Comparison of ENCODE assay signal across 10 mouse cellular contexts in the genomic region with DNA sequence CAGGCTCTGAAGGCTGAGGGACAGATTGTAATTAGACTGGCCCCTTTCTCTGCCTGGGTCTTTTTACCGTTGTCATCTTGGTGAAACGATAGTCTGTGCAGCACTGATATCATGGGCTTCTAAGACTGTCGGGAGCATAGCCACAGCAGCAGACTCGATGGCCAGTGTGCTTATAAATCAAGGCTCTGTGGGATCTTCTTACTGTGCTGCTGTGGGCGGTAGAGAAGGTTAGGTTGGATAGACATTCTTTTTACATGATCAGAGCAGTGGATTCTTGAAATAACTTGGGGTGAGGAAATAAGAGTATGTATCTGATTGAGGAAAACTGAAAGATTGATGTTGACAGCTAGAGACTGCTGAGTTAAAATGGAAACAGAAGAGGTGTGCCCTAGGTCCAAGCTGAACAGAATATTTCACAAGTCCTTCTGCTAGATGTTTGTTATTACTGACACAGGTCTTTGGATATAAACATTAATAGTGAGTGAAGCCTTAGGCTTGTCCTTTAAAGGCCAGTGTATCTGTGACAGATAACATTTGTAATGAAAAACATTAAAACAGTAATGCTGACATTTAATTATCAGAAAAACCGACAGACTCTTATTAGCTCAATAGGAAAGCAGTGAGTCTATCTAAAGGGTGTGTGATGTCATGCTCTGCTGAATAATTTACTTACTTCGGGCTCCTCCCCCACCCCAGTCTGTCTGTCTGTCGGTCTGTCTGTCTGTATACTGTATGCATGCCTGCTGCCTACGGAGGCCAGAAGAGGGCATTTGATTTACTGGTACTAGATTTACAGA.
A peak's percentile ranks its signal among the peaks of the same experiment; 100 is the strongest.
DNase-seq lines count a peak whose midpoint lies in the region; ATAC-seq and TF ChIP-seq lines count a peak whose summit lies in the region.
"Had no signal": no experiment of that assay in that cellular context is flagged by ENCODE, and none has a peak within 500 bp of the region (broad histone marks: within the 10 kb centered on the region; RNA-seq: fewer than 3 reads in every experiment).

No protein-coding gene starts in this region.

- DNase-seq in liver, adult 2 months (ENCODE audit: extremely low read depth, low read depth, low spot score), result peak; percentile 65
- DNase-seq in liver, result no peak
- DNase-seq in hindbrain, postnatal 0 days (ENCODE audit: low spot score), result no peak
- no peak for DNase-seq in midbrain, postnatal 0 days (ENCODE audit: low spot score)
- no peak for DNase-seq in cerebellum, adult 11 months
- no peak for DNase-seq in right cerebral cortex, adult 2 months (ENCODE audit: low spot score in 2 of 2)
- DNase-seq: layer of hippocampus, postnatal 36 days; right cerebral cortex, adult 18-20 months had no signal

- H3K36me3 ChIP-seq in liver, adult 2 months (ENCODE audit: control insufficient read depth, insufficient read depth, low read length), result no peaks in the 10 kb centered on the region
- no peaks in the 10 kb centered on the region for H3K36me3 ChIP-seq in hindbrain, postnatal 0 days (ENCODE audit: insufficient read depth, low read length)
- no peaks in the 10 kb centered on the region for H3K36me3 ChIP-seq in midbrain, postnatal 0 days (ENCODE audit: insufficient read depth, low read length)

- WGBS in liver, adult 2 months, result 42% methylated on average over 9 of the region's 9 CpGs
- WGBS in hindbrain, postnatal 0 days, result 30% methylated on average over 9 of the region's 9 CpGs
- WGBS in midbrain, postnatal 0 days, result 36% methylated on average over 9 of the region's 9 CpGs

- TF ChIP-seq CTCF in liver, adult 2 months (IDR thresholded peaks at IDR 0.05; ENCODE audit: low read depth, low read length), result no peak
- TF ChIP-seq CTCF in embryonic fibroblast, embryonic 13.5 days (IDR thresholded peaks at IDR 0.05; ENCODE audit: borderline replicate concordance, insufficient read depth, low read length), result no peak
- TF ChIP-seq CTCF in hindbrain, postnatal 0 days (IDR thresholded peaks at IDR 0.05; ENCODE audit: low read depth), result no peak
- no peak for TF ChIP-seq CTCF in midbrain, postnatal 0 days (IDR thresholded peaks at IDR 0.05)

- H3K27ac ChIP-seq in liver, adult 2 months (replicated peaks; ENCODE audit: insufficient read depth, low read depth, low read length), result no peak overlapping the region
- H3K27ac ChIP-seq in embryonic fibroblast, embryonic 13.5 days (ENCODE audit: insufficient read depth, low read length), result peak overlapping the region; percentile 83
- peak overlapping the region; percentile 85; the same call in 1 of the 2 replicates for H3K27ac ChIP-seq in hindbrain, postnatal 0 days
- no peak overlapping the region for H3K27ac ChIP-seq in midbrain, postnatal 0 days (ENCODE audit: low read depth, low read length)

- no peak for TF ChIP-seq POLR2A in liver, adult 2 months (IDR thresholded peaks at IDR 0.05; ENCODE audit: extremely low read depth, insufficient read depth, low read length)
- TF ChIP-seq POLR2A in embryonic fibroblast, embryonic 13.5 days (IDR thresholded peaks at IDR 0.05; ENCODE audit: low read depth, low read length), result peak; percentile 42; the same call in 1 of the 2 replicates

- peaks cover 26% of the 10 kb centered on the region; the same call in 1 of the 2 replicates for H3K79me2 ChIP-seq in liver, adult 2 months (ENCODE audit: control insufficient read depth, insufficient read depth, low read length)

- ATAC-seq in hindbrain, postnatal 0 days, result no peak
- no peak for ATAC-seq in midbrain, postnatal 0 days (ENCODE audit: low FRiP score)
- ATAC-seq: activated CD4-positive, CD25-positive, alpha-beta regulatory T cell, adult 4 months had no signal

- H3K4me1 ChIP-seq in liver, adult 2 months (ENCODE audit: control insufficient read depth, insufficient read depth, low read length), result peaks cover 18% of the 10 kb centered on the region
- H3K4me1 ChIP-seq in embryonic fibroblast, embryonic 13.5 days (ENCODE audit: control insufficient read depth, insufficient read depth, low read length), result peaks cover 23% of the 10 kb centered on the region
- H3K4me1 ChIP-seq in hindbrain, postnatal 0 days (ENCODE audit: insufficient read depth, low read length), result peaks cover 21% of the 10 kb centered on the region
- peaks cover 14% of the 10 kb centered on the region; the same call in 1 of the 2 replicates for H3K4me1 ChIP-seq in midbrain, postnatal 0 days (ENCODE audit: insufficient read depth, low read length)

- H3K4me2 ChIP-seq in hindbrain, postnatal 0 days (ENCODE audit: low read depth, low read length), result 0 out of 2 replicates have a peak overlapping the region, but pooled peaks have one; percentile 95
- H3K4me2 ChIP-seq in midbrain, postnatal 0 days (ENCODE audit: low read depth, low read length, poor library complexity, severe bottlenecking), result peak overlapping the region; percentile 2; the same call in 1 of the 2 replicates

- no peaks in the 10 kb centered on the region for H3K9me3 ChIP-seq in hindbrain, postnatal 0 days (ENCODE audit: low read length)
- H3K9me3 ChIP-seq in midbrain, postnatal 0 days (ENCODE audit: low read length), result no peaks in the 10 kb centered on the region

- H3K27me3 ChIP-seq in liver, adult 2 months (ENCODE audit: control insufficient read depth, insufficient read depth, low read length), result no peaks in the 10 kb centered on the region
- H3K27me3 ChIP-seq in hindbrain, postnatal 0 days (ENCODE audit: insufficient read depth, low read length), result no peaks in the 10 kb centered on the region
- H3K27me3 ChIP-seq in midbrain, postnatal 0 days (ENCODE audit: insufficient read depth, low read length), result no peaks in the 10 kb centered on the region

- no peak overlapping the region for H3K9ac ChIP-seq in liver, adult 2 months (ENCODE audit: low read depth, low read length)
- H3K9ac ChIP-seq in hindbrain, postnatal 0 days (replicated peaks; ENCODE audit: low read length), result no peak overlapping the region
- no peak overlapping the region; the same call in 1 of the 2 replicates for H3K9ac ChIP-seq in midbrain, postnatal 0 days (replicated peaks; ENCODE audit: low read length, poor library complexity, severe bottlenecking)

- no peak overlapping the region for H3K4me3 ChIP-seq in liver, adult 2 months (ENCODE audit: insufficient read depth, low read depth, low read length)
- H3K4me3 ChIP-seq in embryonic fibroblast, embryonic 13.5 days (ENCODE audit: insufficient read depth, low read length), result 0 out of 2 replicates have a peak overlapping the region, but pooled peaks have one; percentile 11
- no peak overlapping the region for H3K4me3 ChIP-seq in hindbrain, postnatal 0 days (ENCODE audit: low read length)
- no peak overlapping the region for H3K4me3 ChIP-seq in midbrain, postnatal 0 days (ENCODE audit: low read depth, low read length)

Comparison
In these comparisons a context has a peak if more than half of its experiments do, and no peak if none do; other contexts are left out.
1. H3K27ac ChIP-seq: peak in embryonic fibroblast, embryonic 13.5 days (single experiment) and hindbrain, postnatal 0 days (single experiment); none in liver, adult 2 months (single experiment) and midbrain, postnatal 0 days (single experiment).